Mouse (Mus musculus) neural tube, embryonic 11.5 days (tissue): ENCODE measurements around the gene Evi5l. TPM values are rescaled to one million over a fixed set of nuclear protein-coding genes. Genes with fewer than 3 reads are reported as not detected.

Source experiments
- ATAC-seq: fragments of 200-750 bp; cut with Nextera tagmentation; 2 replicates; pipeline ENCODE4 v1.8.0; 2017; ENCODE audit warnings: moderate number of reproducible peaks, mild to moderate bottlenecking, moderate TSS enrichment, moderate library complexity; ENCODE audit not compliant: insufficient read depth, low FRiP score, low TSS enrichment
- DNase-seq: peaks from one replicate; pipeline ENCODE4 v3.0.0-alpha.2; 2015; ENCODE audit warnings: low spot score
- H3K27ac ChIP-seq: fragments of 300-500 bp; sonication (generic); 2 replicates; pipeline ENCODE4 v1.5.1; 2014; ENCODE audit warnings: low read depth, mild to moderate bottlenecking, low read length
- H3K27me3 ChIP-seq: fragments of 300-500 bp; sonication (generic); 2 replicates; pipeline ENCODE4 v1.6.1; 2014; ENCODE audit warnings: mild to moderate bottlenecking, low read length, mixed read lengths; ENCODE audit not compliant: control insufficient read depth, insufficient read depth
- H3K36me3 ChIP-seq: fragments of 300-500 bp; sonication (generic); 2 replicates; pipeline ENCODE4 v1.6.1; 2014; ENCODE audit warnings: mild to moderate bottlenecking, low read length, moderate library complexity, mixed read lengths; ENCODE audit not compliant: control insufficient read depth, insufficient read depth
- H3K4me1 ChIP-seq: fragments of 300-500 bp; sonication (generic); 2 replicates; pipeline ENCODE4 v1.6.1; 2014; ENCODE audit warnings: low read length, mixed read lengths; ENCODE audit not compliant: control insufficient read depth, insufficient read depth
- H3K4me2 ChIP-seq: fragments of 300-500 bp; sonication (generic); 2 replicates; pipeline ENCODE4 v1.6.1; 2014; ENCODE audit warnings: low read depth, mild to moderate bottlenecking, moderate library complexity
- H3K4me3 ChIP-seq: fragments of 300-500 bp; sonication (generic); 2 replicates; pipeline ENCODE4 v1.5.1; 2014; ENCODE audit warnings: low read depth, low read length
- H3K9ac ChIP-seq: fragments of 300-500 bp; sonication (generic); 2 replicates; pipeline ENCODE4 v1.6.1; 2014; ENCODE audit warnings: mild to moderate bottlenecking, low read length
- H3K9me3 ChIP-seq: fragments of 300-500 bp; sonication (generic); 2 replicates; pipeline ENCODE4 v1.6.1; 2016; ENCODE audit warnings: low read length; ENCODE audit not compliant: control insufficient read depth
- WGBS: fragments of 180-500 bp; shearing (Covaris S2); extraction: QIAGEN DNeasy Blood & Tissue Kit; methylation state at CpG from one replicate; pipeline ENCODE4 v1.1.7; 2014; 5-methylcytosine and 5-hydroxymethylcytosine counted together
- polyA plus RNA-seq: library from polyadenylated mRNA; unstranded; fragments of >200 nt; fragmentation: Nextera tagmentation; extraction: Ambion mirVana; gene quantifications from 2 replicates; pipeline ENCODE4 v1.2.1, GENCODE M21; 2014

Evi5l gene
- polyA plus RNA-seq, 1 experiment from 2014 or later: 39.0 TPM

GRCm38 (mm10) chr8:4245061-4245460 lies 78.7 kb downstream of the Evi5l start:
- Histone ChIP-seq H3K4me2 (no peak overlapping the region), H3K36me3 (peaks cover 24% of the 10 kb centered on the region), H3K9ac (no peak overlapping the region)

GRCm38 (mm10) chr8:4245737-4246136 lies 79.4 kb downstream of the Evi5l start:
- H3K27ac ChIP-seq: no peak overlapping the region
- no peak overlapping the region for H3K4me3 ChIP-seq
- no peaks in the 10 kb centered on the region for H3K4me1 ChIP-seq
- H3K4me2 ChIP-seq: no peak overlapping the region
- no peaks in the 10 kb centered on the region; the same call in 1 of the 2 replicates for H3K9me3 ChIP-seq
- 90% methylated on average over 13 of the region's 13 CpGs for WGBS
- no peak for ATAC-seq
- 0 out of 2 replicates have a peak, but pooled peaks cover 2% of the 10 kb centered on the region for H3K27me3 ChIP-seq
- H3K36me3 ChIP-seq: peaks cover 24% of the 10 kb centered on the region
- DNase-seq: no peak
- no peak overlapping the region for H3K9ac ChIP-seq

More at GRCm38 (mm10) chr8:4245061-4245460, 78.7 kb downstream of the Evi5l start:
- Histone ChIP-seq H3K27ac (no peak overlapping the region), H3K4me1 (peaks cover 3% of the 10 kb centered on the region), H3K9me3 (no peaks in the 10 kb centered on the region; the same call in 1 of the 2 replicates), H3K27me3 (0 out of 2 replicates have a peak, but pooled peaks cover 2% of the 10 kb centered on the region), H3K4me3 (no peak overlapping the region)
- no peak for ATAC-seq
- WGBS: 95% methylated on average over 5 of the region's 5 CpGs
- no peak for DNase-seq

GRCm38 (mm10) chr8:4247241-4247640 lies 80.9 kb downstream of the Evi5l start:
- no peak overlapping the region for H3K9ac ChIP-seq

GRCm38 (mm10) chr8:4247951-4248540 lies 81.7 kb downstream of the Evi5l start, which contains the start of gene Tgfbr3l:
TSS of gene Tgfbr3l (plus strand) at chr8:4248214.
- Histone ChIP-seq H3K4me2 (no peak within 1 kb of the TSS), H3K27me3 (0 out of 2 replicates have a peak, but pooled peaks cover 2% of the 10 kb centered on the region), H3K9ac (no peak within 1 kb of the TSS), H3K36me3 (peaks cover 24% of the 10 kb centered on the region), H3K4me3 (no peak within 1 kb of the TSS), H3K9me3 (no peaks in the 10 kb centered on the region; the same call in 1 of the 2 replicates), H3K27ac (no peak within 1 kb of the TSS), H3K4me1 (no peaks in the 10 kb centered on the region)
- ATAC-seq: no peak
- 82% methylated on average over 15 of the region's 15 CpGs for WGBS
- no peak for DNase-seq

More at GRCm38 (mm10) chr8:4247241-4247640, 80.9 kb downstream of the Evi5l start:
- ATAC-seq (no peak), DNase-seq (peak; percentile 4)
- Histone ChIP-seq H3K4me3 (no peak overlapping the region), H3K4me2 (no peak overlapping the region), H3K9me3 (no peaks in the 10 kb centered on the region; the same call in 1 of the 2 replicates), H3K4me1 (no peaks in the 10 kb centered on the region), H3K27ac (no peak overlapping the region), H3K36me3 (peaks cover 24% of the 10 kb centered on the region), H3K27me3 (0 out of 2 replicates have a peak, but pooled peaks cover 2% of the 10 kb centered on the region)
- 91% methylated on average over 8 of the region's 8 CpGs for WGBS

- no peak overlapping the region for H3K27ac ChIP-seq
- 0 out of 2 replicates have a peak, but pooled peaks cover 2% of the 10 kb centered on the region for H3K27me3 ChIP-seq
- no peaks in the 10 kb centered on the region; the same call in 1 of the 2 replicates for H3K9me3 ChIP-seq
- peaks cover 5% of the 10 kb centered on the region for H3K4me1 ChIP-seq
- H3K4me3 ChIP-seq: no peak overlapping the region
- H3K9ac ChIP-seq: no peak overlapping the region
- ATAC-seq: no peak
- 17% methylated on average over 29 of the region's 29 CpGs for WGBS
- peak; percentile 55 for DNase-seq
- peaks cover 15% of the 10 kb centered on the region for H3K36me3 ChIP-seq
- no peak overlapping the region for H3K4me2 ChIP-seq
Observed at GRCm38 (mm10) chr8:4249213-4249612, 82.8 kb downstream of the Evi5l start.

GRCm38 (mm10) chr8:4250306-4250970 lies 84.1 kb downstream of the Evi5l start:
- no peak overlapping the region for H3K4me3 ChIP-seq
- WGBS: 28% methylated on average over 26 of the region's 26 CpGs
- H3K9ac ChIP-seq: no peak overlapping the region
- no peak overlapping the region for H3K4me2 ChIP-seq
- DNase-seq (peak; percentile 85), ATAC-seq (no peak)
- H3K36me3 ChIP-seq: peaks cover 8% of the 10 kb centered on the region
- H3K9me3 ChIP-seq: no peaks in the 10 kb centered on the region
- peaks cover 5% of the 10 kb centered on the region for H3K4me1 ChIP-seq
- 0 out of 2 replicates have a peak, but pooled peaks cover 2% of the 10 kb centered on the region for H3K27me3 ChIP-seq
- H3K27ac ChIP-seq: no peak overlapping the region

GRCm38 (mm10) chr8:4252116-4252760 lies 85.9 kb downstream of the Evi5l start:
- 48% methylated on average over 8 of the region's 8 CpGs for WGBS

More at GRCm38 (mm10) chr8:4252116-4252760, 85.9 kb downstream of the Evi5l start:
- no peak overlapping the region for H3K27ac ChIP-seq
- H3K4me2 ChIP-seq: peak overlapping the region; percentile 72
- H3K9me3 ChIP-seq: no peaks in the 10 kb centered on the region
- DNase-seq (peak; percentile 4), ATAC-seq (peak; percentile 0; the same call in 1 of the 2 replicates)
- H3K27me3 ChIP-seq: 0 out of 2 replicates have a peak, but pooled peaks cover 2% of the 10 kb centered on the region
- H3K4me1 ChIP-seq: peaks cover 9% of the 10 kb centered on the region
- peak overlapping the region; percentile 87 for H3K4me3 ChIP-seq
- peaks cover 2% of the 10 kb centered on the region; the same call in 1 of the 2 replicates for H3K36me3 ChIP-seq
- H3K9ac ChIP-seq: peak overlapping the region; percentile 84; the same call in 1 of the 2 replicates
